In genomic region chr15:99497527-99498242, GRCm38 (mm10) we compare ENCODE assay signal across 8 mouse cellular contexts. TPM values are rescaled to one million over a fixed set of nuclear protein-coding genes. Genes with fewer than 3 reads are reported as not detected.
DNase-seq lines count a peak whose midpoint lies in the region; ATAC-seq and TF ChIP-seq lines count a peak whose summit lies in the region.

No protein-coding gene starts in this region.

- no peak overlapping the region for H3K4me3 ChIP-seq in myocyte

- peak; percentile 71 for DNase-seq in layer of hippocampus, adult 11-12 months (ENCODE audit: low spot score)
- DNase-seq in layer of hippocampus, adult 9-10 months (ENCODE audit: low spot score) = no peak
- peak; percentile 76 to 82 for DNase-seq in adrenal gland, postnatal 36 days
- peak; percentile 78 for DNase-seq in heart, postnatal 4 days
- peak; percentile 55 to 80 for DNase-seq in left cerebral cortex, adult 9 months (ENCODE audit: low spot score in 2 of 2)
- DNase-seq in thymus, postnatal 4 days = no peak

- H3K27me3 ChIP-seq in myocyte (ENCODE audit: control insufficient read depth, insufficient read depth, insufficient read length) = no peaks in the 10 kb centered on the region

- ATAC-seq in frontal cortex, adult (ENCODE audit: low TSS enrichment) = peak; percentile 39

- no peaks in the 10 kb centered on the region for H3K36me3 ChIP-seq in myocyte (ENCODE audit: control insufficient read depth, insufficient read depth)

- H3K4me2 ChIP-seq in myocyte (ENCODE audit: low read depth) = peak overlapping the region; percentile 60

- no peak overlapping the region for H3ac ChIP-seq in myocyte (ENCODE audit: control insufficient read depth, insufficient read length)

- H3K79me2 ChIP-seq in myocyte (ENCODE audit: control insufficient read depth, insufficient read depth) = no peaks in the 10 kb centered on the region

- TF ChIP-seq POLR2A in myocyte (IDR thresholded peaks at IDR 0.05; ENCODE audit: insufficient read length, low read depth) = no peak

TF ChIP-seq in myocyte, 11 proteins besides CTCF, POLR2A, EP300 and RAD21:
- no peak for TF ChIP-seq TCF3 (IDR thresholded peaks at IDR 0.05; ENCODE audit: insufficient read length, low read depth)
- TF ChIP-seq MYOD1 (IDR thresholded peaks at IDR 0.05; ENCODE audit: control insufficient read depth in 1 of 3, insufficient read length in 2 of 3, low read depth in 2 of 3) = peak in 1 of 3 experiments; percentile 29
- TF ChIP-seq POLR2AphosphoS2 (IDR thresholded peaks at IDR 0.05; ENCODE audit: insufficient read length, low read depth) = no peak

RNA-seq across cellular contexts. Expression of gene Bcdin3d, which starts 23.2 kb away (rescaled TPM):
- total RNA-seq in adrenal gland, postnatal 36 days (2021) = 1 to 10 TPM; 5.3 to 6.6 TPM
- total RNA-seq in heart, postnatal 4 days (2021) = 1 to 10 TPM; 4.9 to 5.0 TPM
- polyA plus RNA-seq in myocyte (2012; fragmentation: generic; extraction: Trizol) = 11.8 TPM

RNA-seq across cellular contexts. Expression of gene Faim2, which starts 30.3 kb away (rescaled TPM):
- total RNA-seq in adrenal gland, postnatal 36 days (2021) = 10 to 100 TPM; 17.8 to 23.5 TPM
- not detected for total RNA-seq in heart, postnatal 4 days (2021)
- polyA plus RNA-seq in myocyte (2012; fragmentation: generic; extraction: Trizol) = 0.40 TPM

RNA-seq across cellular contexts. Expression of gene Nckap5l, which starts 40.1 kb away (rescaled TPM):
- 10 to 100 TPM; 30.4 to 36.0 TPM for total RNA-seq in adrenal gland, postnatal 36 days (2021)
- 10 to 100 TPM; 20.0 to 23.6 TPM for total RNA-seq in heart, postnatal 4 days (2021)
- 40.9 TPM for polyA plus RNA-seq in myocyte (2012; fragmentation: generic; extraction: Trizol)

Comparison
In these comparisons a context has a peak if more than half of its experiments do, and no peak if none do; other contexts are left out.
1. DNase-seq: peak in layer of hippocampus, adult 11-12 months (single experiment), adrenal gland, postnatal 36 days (2 of 2), heart, postnatal 4 days (single experiment) and left cerebral cortex, adult 9 months (2 of 2); none in layer of hippocampus, adult 9-10 months (single experiment) and thymus, postnatal 4 days (single experiment).
2. RNA of gene Faim2, which starts 30.3 kb away (total RNA-seq): 17.8 to 23.5 TPM in adrenal gland, postnatal 36 days; not detected in heart, postnatal 4 days; every median in the first group is over 10 times any median in the second.